Mouse (Mus musculus): ENCODE data around the gene Lgsn.

Lgsn gene

GRCm38 (mm10) chr1:31176101-31176500 lies at the start of gene Lgsn:
Lgsn (plus strand) TSS chr1:31176401.
- no peak for DNase-seq (ENCODE audit: low spot score in 2 of 2)

GRCm38 (mm10) chr1:31138387-31138786 lies 37.8 kb upstream of the Lgsn start:
- DNase-seq (ENCODE audit: low spot score in 2 of 2) = no peak

GRCm38 (mm10) chr1:31142288-31143094 lies 33.7 kb upstream of the Lgsn start:
- DNase-seq (ENCODE audit: low spot score in 2 of 2) = no peak

GRCm38 (mm10) chr1:31143571-31143970 lies 32.6 kb upstream of the Lgsn start:
- DNase-seq (ENCODE audit: low spot score in 2 of 2) = no peak

GRCm38 (mm10) chr1:31149671-31150070 lies 26.5 kb upstream of the Lgsn start:
- no peak for DNase-seq (ENCODE audit: low spot score in 2 of 2)

GRCm38 (mm10) chr1:31150546-31150945 lies 25.7 kb upstream of the Lgsn start:
- no peak for DNase-seq (ENCODE audit: low spot score in 2 of 2)

- DNase-seq (ENCODE audit: low spot score in 2 of 2) = no peak
Measured at GRCm38 (mm10) chr1:31152799-31153426, 23.3 kb upstream of the Lgsn start.

- DNase-seq (ENCODE audit: low spot score in 2 of 2) = peak; percentile 5 to 25
Measured at GRCm38 (mm10) chr1:31153793-31154349, 22.3 kb upstream of the Lgsn start.

- DNase-seq (ENCODE audit: low spot score in 2 of 2) = no peak
Measured at GRCm38 (mm10) chr1:31156185-31156584, 20.0 kb upstream of the Lgsn start.

GRCm38 (mm10) chr1:31156884-31157283 lies 19.3 kb upstream of the Lgsn start:
- DNase-seq (ENCODE audit: low spot score in 2 of 2) = no peak

GRCm38 (mm10) chr1:31164527-31165189 lies 11.5 kb upstream of the Lgsn start:
- DNase-seq (ENCODE audit: low spot score in 2 of 2) = no peak

- no peak for DNase-seq (ENCODE audit: low spot score in 2 of 2)
Measured at GRCm38 (mm10) chr1:31165326-31166121, 10.7 kb upstream of the Lgsn start.

- no peak for DNase-seq (ENCODE audit: low spot score in 2 of 2)
Measured at GRCm38 (mm10) chr1:31175401-31175800, 800 bp upstream of the Lgsn start.

GRCm38 (mm10) chr1:31178264-31178663 lies 2.1 kb downstream of the Lgsn start:
- DNase-seq (ENCODE audit: low spot score in 2 of 2) = no peak

GRCm38 (mm10) chr1:31190237-31190866 lies 14.2 kb downstream of the Lgsn start:
- DNase-seq (ENCODE audit: low spot score in 2 of 2) = no peak

- DNase-seq (ENCODE audit: low spot score in 2 of 2) = no peak
Measured at GRCm38 (mm10) chr1:31195633-31196032, 19.4 kb downstream of the Lgsn start.

GRCm38 (mm10) chr1:31196959-31197358 lies 20.8 kb downstream of the Lgsn start:
- no peak for DNase-seq (ENCODE audit: low spot score in 2 of 2)

- no peak for DNase-seq (ENCODE audit: low spot score in 2 of 2)
Measured at GRCm38 (mm10) chr1:31203771-31204170, 27.6 kb downstream of the Lgsn start.

GRCm38 (mm10) chr1:31205346-31205745 lies 29.1 kb downstream of the Lgsn start:
- no peak for DNase-seq (ENCODE audit: low spot score in 2 of 2)

- no peak for DNase-seq (ENCODE audit: low spot score in 2 of 2)
Measured at GRCm38 (mm10) chr1:31205770-31206169, 29.6 kb downstream of the Lgsn start.

- peak in 1 of 2 experiments; percentile 7 for DNase-seq (ENCODE audit: low spot score in 2 of 2)
Measured at GRCm38 (mm10) chr1:31210144-31210543, 33.9 kb downstream of the Lgsn start.

All from natural killer cell, adult 2 months (primary cell).